Mouse (Mus musculus) thymus, postnatal 25 days (tissue): ENCODE results near the gene Depdc5.
"Not testable (repeated sequence)": the region's sequence is repeated elsewhere in the genome, so short reads cannot be mapped to it uniquely, and the experiment has no call there.

Experiments
- DNase-seq: peaks from one replicate; pipeline ENCODE4 v3.0.0; 2022

The Depdc5 gene

DNA sequence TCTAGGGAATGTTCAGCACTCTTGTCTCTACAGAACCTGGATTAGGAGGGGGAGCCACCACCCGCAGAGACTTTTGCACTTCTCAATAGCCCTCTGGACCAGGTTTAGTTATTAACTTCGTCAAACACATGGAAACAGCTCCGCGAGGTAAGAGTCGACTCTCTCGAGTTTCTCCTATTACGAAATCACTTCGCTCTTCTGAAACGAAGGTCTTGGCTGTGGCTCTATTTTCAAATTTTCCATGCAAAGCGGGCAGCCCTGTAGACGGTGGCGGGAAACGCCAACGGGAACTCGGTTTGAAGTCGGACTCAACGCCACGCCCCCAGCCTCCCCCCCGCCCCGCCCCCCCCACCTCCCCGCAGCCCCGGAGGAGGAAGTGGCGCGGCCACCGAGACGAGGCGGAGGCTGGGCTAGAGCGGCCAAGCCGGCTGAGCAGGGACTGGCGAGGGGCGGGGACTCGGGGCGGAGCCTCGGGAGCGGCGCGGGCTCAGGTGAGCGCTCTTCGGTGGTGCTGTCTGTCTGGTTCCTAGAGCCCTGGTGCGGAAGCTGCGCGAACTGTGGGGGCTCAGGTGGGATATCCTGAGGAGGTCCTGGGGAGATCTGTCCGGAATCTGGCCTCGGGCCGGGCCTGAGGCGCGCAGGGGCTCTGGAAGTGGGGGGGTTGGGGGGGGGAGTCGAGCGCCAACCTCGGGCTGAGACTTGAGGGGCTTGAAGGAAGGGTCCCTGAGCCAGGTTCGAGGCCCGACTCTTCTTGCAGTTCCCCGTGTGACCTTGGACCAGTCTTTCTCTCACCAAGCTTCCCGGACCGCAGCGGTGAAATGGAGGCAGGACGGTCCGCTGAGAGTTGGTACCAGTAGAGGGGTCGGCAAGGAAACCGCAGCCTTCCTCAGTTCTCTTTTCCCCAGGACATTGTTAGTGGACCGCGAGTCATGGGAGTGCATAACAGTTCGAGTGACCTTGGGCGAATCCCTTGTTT is at the start of gene Depdc5:
Gene Depdc5 (plus strand): TSS at position 449 of the 976 bp plus-strand sequence.
- peak; percentile 97 for DNase-seq

- DNase-seq, result no peak
Observed at GRCm38 (mm10) chr5:32815396-32815795, 48.1 kb upstream of the Depdc5 start.

DNA sequence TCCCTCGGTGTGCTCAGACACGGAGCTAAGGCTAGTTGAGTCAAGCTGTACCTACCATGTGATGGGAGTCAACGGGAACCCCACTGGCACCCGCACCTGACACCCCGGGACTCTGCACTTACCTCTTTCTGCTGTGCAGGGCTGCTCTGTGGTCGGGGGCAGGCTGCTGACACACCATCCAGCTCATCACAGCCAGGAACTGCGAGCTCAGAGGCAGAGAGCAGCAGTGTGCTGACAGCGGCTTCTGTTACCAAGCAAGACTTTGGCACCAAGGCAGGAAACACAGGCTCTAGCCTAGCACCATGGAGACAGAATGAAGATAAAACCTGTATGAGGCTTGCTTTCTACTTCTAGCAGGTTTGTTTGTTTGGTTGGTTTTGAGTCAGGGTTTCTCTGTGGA is 43.0 kb upstream of the Depdc5 start:
- no peak for DNase-seq

- DNase-seq, result no peak
Observed at GRCm38 (mm10) chr5:32827009-32827408, 36.5 kb upstream of the Depdc5 start, which contains the start of gene Gm20671. Gene Gm20671, minus strand, starts transcription at chr5:32827109.

GRCm38 (mm10) chr5:32828766-32829165 is 34.7 kb upstream of the Depdc5 start:
- not testable (repeated sequence) for DNase-seq

DNA sequence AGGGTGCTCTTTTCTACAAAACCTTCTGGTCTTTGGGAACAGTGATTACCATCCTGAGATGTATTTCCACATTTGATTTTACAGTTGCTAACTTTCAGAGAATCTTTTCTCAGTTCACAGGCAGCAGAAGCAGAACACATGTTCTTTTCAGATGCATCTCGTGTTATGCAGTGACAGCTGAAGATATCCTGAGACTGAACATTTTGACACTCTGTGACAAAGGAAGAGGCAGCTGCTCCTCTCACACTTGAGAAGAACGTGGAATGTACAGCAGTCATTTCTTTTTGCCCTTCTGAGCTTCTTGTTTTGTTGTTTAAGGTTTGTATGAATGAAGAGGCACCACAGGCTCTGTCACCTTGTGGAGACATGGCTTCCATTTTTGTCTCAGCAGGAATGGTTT is 33.4 kb upstream of the Depdc5 start:
- DNase-seq, result no peak

- no peak for DNase-seq
Observed at GRCm38 (mm10) chr5:32834497-32834896, 29.0 kb upstream of the Depdc5 start.

- no peak for DNase-seq
Observed at GRCm38 (mm10) chr5:32836976-32837375, 26.5 kb upstream of the Depdc5 start.

- no peak for DNase-seq
Observed at GRCm38 (mm10) chr5:32840029-32840428, 23.5 kb upstream of the Depdc5 start.

DNA sequence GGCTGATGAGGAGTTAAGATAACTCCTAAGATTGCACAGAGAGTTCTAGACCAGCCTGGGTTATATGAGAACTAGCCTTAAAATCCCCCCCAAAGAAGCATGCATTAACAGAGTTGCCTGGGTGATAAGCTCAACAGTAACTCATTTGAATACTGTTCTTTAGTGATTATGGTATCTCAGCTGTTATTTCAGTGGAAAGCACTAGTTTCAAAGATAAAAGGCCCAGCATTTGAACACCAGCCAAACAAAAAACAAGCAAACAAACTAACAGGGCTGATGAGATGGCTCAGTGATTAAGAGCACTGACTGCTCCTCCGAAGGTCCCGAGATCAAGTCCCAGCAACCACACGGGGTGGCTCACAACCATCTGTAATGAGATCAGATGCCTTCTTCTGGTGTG is 14.3 kb upstream of the Depdc5 start:
- no peak for DNase-seq

- not testable (repeated sequence) for DNase-seq
Observed at GRCm38 (mm10) chr5:32849580-32849979, 13.9 kb upstream of the Depdc5 start.

GRCm38 (mm10) chr5:32852026-32852425 is 11.5 kb upstream of the Depdc5 start:
- no peak for DNase-seq

GRCm38 (mm10) chr5:32853731-32854507 is 9.6 kb upstream of the Depdc5 start, which contains the start of gene Prr14l:
Gene Prr14l, minus strand, starts transcription at chr5:32854256.
- DNase-seq, result peak; percentile 100

GRCm38 (mm10) chr5:32854818-32855217 is 8.7 kb upstream of the Depdc5 start:
- DNase-seq, result no peak

DNA sequence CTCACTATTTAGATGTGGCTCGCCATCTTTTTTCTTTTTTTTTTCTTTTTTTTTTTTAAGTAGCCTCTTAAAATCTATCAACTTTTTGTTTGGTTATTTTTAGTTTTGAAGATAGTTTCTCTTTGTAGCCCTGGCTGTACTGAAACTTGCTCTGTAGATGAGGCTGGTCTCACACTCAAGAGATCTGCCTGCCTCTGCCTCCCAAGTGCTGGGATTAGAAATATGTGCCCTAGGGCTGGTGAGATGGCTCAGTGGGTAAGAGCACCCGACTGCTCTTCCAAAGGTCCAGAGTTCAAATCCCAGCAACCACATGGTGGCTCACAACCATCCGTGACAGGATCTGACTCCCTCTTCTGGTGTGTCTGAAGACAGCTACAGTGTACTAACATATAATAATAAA is 8.2 kb upstream of the Depdc5 start:
- DNase-seq, result not testable (repeated sequence)

GRCm38 (mm10) chr5:32857781-32858220 is 5.7 kb upstream of the Depdc5 start:
- peak; percentile 57 for DNase-seq

- DNase-seq, result no peak
Observed at GRCm38 (mm10) chr5:32861082-32861481, 2.4 kb upstream of the Depdc5 start.

DNA sequence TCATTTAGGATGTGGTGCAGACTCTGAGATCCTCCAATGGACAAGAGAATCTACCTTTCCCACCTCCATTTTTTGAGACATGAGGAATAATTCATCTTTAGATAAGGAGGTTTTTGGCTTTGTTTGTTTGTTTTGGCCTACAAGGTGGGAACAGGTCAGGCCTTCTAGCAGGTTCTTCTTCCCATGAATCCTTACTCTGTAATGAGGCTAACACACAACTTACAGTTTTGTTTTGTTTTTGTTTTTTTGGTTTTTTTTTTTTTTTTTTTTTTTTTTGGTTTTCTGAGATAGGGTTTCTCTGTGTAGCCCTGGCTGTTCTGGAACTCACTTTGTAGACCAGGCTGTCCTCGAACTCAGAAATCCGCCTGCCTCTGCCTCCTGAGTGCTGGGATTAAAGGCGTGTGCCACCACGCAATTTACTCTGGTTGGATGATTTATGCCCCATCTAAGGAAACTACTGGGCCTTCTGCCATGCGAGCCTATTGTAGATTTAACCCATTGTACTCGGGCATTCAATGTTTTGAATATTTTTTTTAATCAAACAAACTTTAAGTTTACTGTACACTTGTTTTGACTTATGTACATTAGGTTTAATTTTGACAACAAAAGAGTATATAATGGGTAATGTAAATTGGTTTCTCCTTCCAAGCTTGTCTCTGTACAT is 900 bp upstream of the Depdc5 start:
- DNase-seq, result no peak

DNA sequence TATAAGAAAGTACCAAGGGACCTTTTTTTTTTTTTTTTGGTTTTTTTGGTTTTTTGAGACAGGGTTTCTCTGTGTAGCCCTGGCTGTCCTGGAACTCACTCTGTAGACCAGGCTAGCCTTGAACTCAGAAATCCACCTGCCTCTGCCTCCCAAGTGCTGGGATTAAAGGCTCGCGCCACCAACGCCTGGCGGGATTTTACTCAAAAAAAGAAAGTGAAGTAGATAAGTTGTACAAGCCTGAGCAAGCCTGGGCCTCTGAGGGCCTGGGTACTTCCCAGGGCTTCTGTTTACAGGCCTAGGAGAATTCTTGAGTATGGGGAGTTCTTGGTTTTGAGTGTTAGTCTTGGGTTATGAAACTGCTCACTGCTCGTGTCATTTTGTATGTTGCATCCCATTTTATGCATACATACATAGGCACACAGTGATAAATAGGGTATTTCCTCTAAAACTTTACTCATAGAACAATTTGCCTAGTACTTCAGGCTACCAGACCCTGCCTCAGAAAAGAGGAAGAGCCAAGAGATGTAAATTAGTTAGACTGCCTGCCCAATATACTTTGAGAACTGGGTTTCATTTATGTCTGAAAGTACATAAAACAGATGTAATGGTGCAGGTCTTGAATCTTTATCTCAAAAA is 6.0 kb downstream of the Depdc5 start:
- DNase-seq, result no peak

GRCm38 (mm10) chr5:32872346-32872745 is 8.8 kb downstream of the Depdc5 start:
- DNase-seq, result no peak

DNA sequence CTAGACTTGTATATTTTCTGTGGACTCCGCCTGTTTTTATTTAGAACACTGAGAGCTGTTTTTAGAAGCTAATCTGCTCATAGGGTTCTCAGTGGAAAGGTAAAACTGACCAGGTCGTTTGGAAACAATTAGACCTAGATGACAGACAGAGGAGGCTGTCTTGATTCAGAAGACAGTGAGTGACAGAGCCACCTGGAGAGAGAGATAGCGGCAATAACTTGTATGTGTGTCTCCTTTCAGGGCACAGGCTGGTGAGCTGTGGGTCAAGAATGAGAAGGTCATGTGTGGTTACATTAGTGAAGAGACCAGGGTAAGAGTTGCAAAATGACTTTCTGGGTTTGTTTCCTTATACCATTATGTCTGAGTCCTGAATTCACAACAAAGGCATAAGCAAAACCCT is 23.2 kb downstream of the Depdc5 start:
- DNase-seq, result no peak

- no peak for DNase-seq
Observed at GRCm38 (mm10) chr5:32907496-32907895, 44.0 kb downstream of the Depdc5 start.
